Mouse (Mus musculus) E14TG2a.4 (cell line): ENCODE measurements around the gene Pax7.

Source experiments
- CTCF ChIP-seq: conservative IDR thresholded peaks from 2 replicates; pipeline ENCODE4 v1.5.1; 2014; ENCODE audit warnings: low read length
- NANOG ChIP-seq: IDR thresholded peaks from 2 replicates; pipeline ENCODE4 v1.6.1; 2014; ENCODE audit warnings: borderline replicate concordance, low read length, mixed read lengths
- POU5F1 ChIP-seq: IDR thresholded peaks from 2 replicates; pipeline ENCODE4 v1.6.1; 2014; ENCODE audit warnings: low read length, borderline replicate concordance

DNA sequence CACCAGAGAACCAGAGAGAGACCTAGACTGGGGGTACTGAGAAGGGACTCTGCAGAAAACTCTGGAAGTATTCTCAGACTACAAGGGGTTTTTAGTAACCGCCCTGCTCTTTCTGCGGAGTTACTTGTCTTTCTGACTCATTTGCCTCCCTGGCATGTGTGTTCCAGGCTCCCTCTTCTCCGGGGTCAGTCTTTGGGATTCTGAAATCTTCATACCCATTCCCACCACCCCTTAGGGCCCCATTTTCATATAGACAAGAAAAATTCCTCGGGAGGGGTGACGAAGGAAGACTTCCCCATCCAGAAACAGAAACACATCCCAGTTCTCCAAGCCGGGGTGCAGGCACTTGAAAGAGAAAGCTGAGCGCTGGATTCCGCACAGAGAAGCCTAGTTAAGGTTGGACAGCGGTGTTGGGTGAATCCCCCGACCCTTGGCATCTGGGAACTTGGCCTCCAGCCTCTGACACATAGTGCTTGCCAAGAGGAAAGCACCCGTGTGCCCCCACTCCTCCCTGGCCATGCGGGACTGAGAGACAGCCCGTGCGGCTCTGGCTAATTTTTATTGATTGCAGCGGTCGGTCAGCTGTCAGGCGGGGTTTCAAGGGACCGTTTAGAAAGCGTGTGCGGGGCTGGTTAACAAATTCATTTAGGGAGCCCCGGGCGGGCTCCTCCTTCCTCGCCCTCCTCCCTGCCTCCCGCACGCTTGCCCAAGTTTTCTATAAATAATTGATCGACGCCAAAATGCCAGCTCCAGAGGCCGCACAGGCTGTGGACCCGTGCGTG is 5.6 kb downstream of the Pax7 start:
- no peak for TF ChIP-seq CTCF
- no peak for TF ChIP-seq POU5F1
- no peak for TF ChIP-seq NANOG
